Mouse (Mus musculus) brain, embryonic 14.5 days (tissue): ENCODE results near the gene Vps37c.

Experiments
- CTCF ChIP-seq: fragments of 200-500 bp; IDR thresholded peaks from 2 replicates; pipeline ENCODE4 v1.5.1; 2012; ENCODE audit warnings: inconsistent platforms, mild to moderate bottlenecking, moderate library complexity, borderline replicate concordance; ENCODE audit not compliant: insufficient read depth, insufficient read length; ENCODE audit errors: extremely low read depth
- POLR2A ChIP-seq: fragments of 200-500 bp; IDR thresholded peaks from 2 replicates; pipeline ENCODE4 v1.6.1; 2012; ENCODE audit warnings: mild to moderate bottlenecking, inconsistent platforms, borderline replicate concordance; ENCODE audit not compliant: poor library complexity, insufficient read depth, insufficient read length, severe bottlenecking; ENCODE audit errors: extremely low read depth

DNA sequence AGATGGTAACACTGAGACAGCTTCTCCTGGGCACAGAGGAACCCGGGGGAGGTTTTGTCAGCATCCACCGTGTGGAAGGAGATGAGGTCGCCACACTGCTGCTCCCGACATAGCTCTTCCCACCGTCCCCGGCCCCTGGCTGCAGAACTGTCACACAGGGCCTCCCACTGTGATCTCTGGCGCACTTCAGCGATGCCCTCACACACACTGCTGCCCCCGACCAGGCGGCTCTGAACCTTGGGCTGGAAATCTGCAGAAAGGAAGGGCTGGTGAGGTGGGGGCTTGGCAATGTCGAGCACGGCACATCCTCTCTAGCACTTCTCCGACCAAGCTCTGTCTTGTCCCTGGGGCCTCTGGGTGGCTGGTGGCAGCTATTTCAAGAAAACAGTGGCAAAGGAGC lies 34.5 kb downstream of the Vps37c start:
- TF ChIP-seq CTCF: no peak
- TF ChIP-seq POLR2A: no peak
